Mouse (Mus musculus) G1E (cell line): ENCODE results near the gene Gpr25. TPM values are rescaled to one million over a fixed set of nuclear protein-coding genes. Genes with fewer than 3 reads are reported as not detected.
A peak's percentile ranks its signal among the peaks of the same experiment; 100 is the strongest.

ENCODE experiments used
- ATAC-seq: 2 replicates; pipeline ENCODE4 v1.8.0; 2016; ENCODE audit warnings: mild to moderate bottlenecking; ENCODE audit not compliant: insufficient number of reproducible peaks, poor library complexity, low FRiP score, severe bottlenecking; ENCODE audit errors: extremely low read depth
- DNase-seq: peaks from one replicate; pipeline ENCODE4 v3.0.0; 2012; ENCODE audit warnings: low spot score
- H3K27me3 ChIP-seq: 2 replicates; pipeline ENCODE4 v1.6.1; 2012; ENCODE audit warnings: mild to moderate bottlenecking, low read length, inconsistent platforms; ENCODE audit not compliant: insufficient read depth
- H3K36me3 ChIP-seq: replicated peaks from 2 replicates; pipeline ENCODE3; 2012; ENCODE audit warnings: mild to moderate bottlenecking, inconsistent platforms
- H3K4me1 ChIP-seq: 2 replicates; pipeline ENCODE4 v1.6.1; 2012; ENCODE audit warnings: low read depth, low read length, inconsistent platforms, mixed read lengths; ENCODE audit not compliant: insufficient read depth
- H3K4me3 ChIP-seq: 2 replicates; pipeline ENCODE4 v1.5.1; 2012; ENCODE audit warnings: low read depth, mild to moderate bottlenecking, inconsistent platforms, low read length, moderate library complexity, mixed read lengths
- H3K9me3 ChIP-seq: replicated peaks from 2 replicates; pipeline ENCODE4 v1.6.1; 2012; ENCODE audit warnings: inconsistent platforms
- CTCF ChIP-seq: IDR thresholded peaks from 2 replicates; pipeline ENCODE4 v1.5.1; 2012; ENCODE audit warnings: low read depth, low read length, inconsistent platforms, mixed read lengths
- GATA1 ChIP-seq: IDR thresholded peaks from 2 replicates; pipeline ENCODE4 v1.6.1; 2012; ENCODE audit warnings: borderline replicate concordance, low read length, inconsistent platforms, mixed read lengths
- GATA2 ChIP-seq: IDR thresholded peaks from 2 replicates; pipeline ENCODE4 v1.6.1; 2012; ENCODE audit warnings: low read depth, low read length, inconsistent platforms, borderline replicate concordance
- POLR2AphosphoS5 ChIP-seq: IDR thresholded peaks from 2 replicates; pipeline ENCODE4 v1.6.1; 2012; ENCODE audit warnings: low read depth, low read length, inconsistent platforms; ENCODE audit not compliant: insufficient replicate concordance
- TAL1 ChIP-seq: conservative IDR thresholded peaks from 2 replicates; pipeline ENCODE4 v1.6.1; 2012; ENCODE audit warnings: low read depth, low read length, inconsistent platforms, mixed read lengths
- polyA plus RNA-seq: library from polyadenylated mRNA; stranded (reverse); fragments of >175 nt; gene quantifications from 2 replicates; pipeline ENCODE4 v1.2.3, GENCODE M21; 2012
- total RNA-seq, 2 experiments: library from RNA; stranded (forward) in 1 of 2; stranded (reverse) in 1 of 2; fragments of 200-1000 nt in 1 of 2; fragments of >200 nt in 1 of 2; fragmentation: Nextera tagmentation in 1 of 2; gene quantifications; 2 replicates each; pipeline ENCODE4 v1.2.3; 2014 to 2017

The Gpr25 gene
- total RNA-seq (2014; fragmentation: Nextera tagmentation): not detected in 2 replicates
- not detected in 2 replicates for total RNA-seq (2017)
- not detected in 2 replicates for polyA plus RNA-seq

- H3K27me3 ChIP-seq: peaks cover 56% of the 10 kb centered on the region
- ATAC-seq (no peak), DNase-seq (no peak)
- H3K4me1 ChIP-seq: peaks cover 26% of the 10 kb centered on the region
- peak within 1 kb of the TSS; percentile 17; the same call in 1 of the 2 replicates for H3K4me3 ChIP-seq
- no peaks in the 10 kb centered on the region for H3K36me3 ChIP-seq
- H3K9me3 ChIP-seq: peaks cover 15% of the 10 kb centered on the region
- no peak for TF ChIP-seq GATA1
- no peak for TF ChIP-seq GATA2
Observed at GRCm38 (mm10) chr1:136260635-136261238, at the start of gene Gpr25. Gpr25 (minus strand) TSS chr1:136260873.

GRCm38 (mm10) chr1:136309193-136309592, 48.5 kb upstream of the Gpr25 start:
- TF ChIP-seq CTCF: no peak
- no peak for TF ChIP-seq GATA1
- TF ChIP-seq TAL1: no peak
- no peak for TF ChIP-seq POLR2AphosphoS5
- TF ChIP-seq GATA2: no peak
- Histone ChIP-seq H3K4me3 (no peak overlapping the region), H3K27me3 (no peaks in the 10 kb centered on the region), H3K4me1 (peaks cover 2% of the 10 kb centered on the region; the same call in 1 of the 2 replicates), H3K36me3 (peaks cover 27% of the 10 kb centered on the region), H3K9me3 (no peaks in the 10 kb centered on the region)
- ATAC-seq (no peak), DNase-seq (no peak)

- Histone ChIP-seq H3K36me3 (peaks cover 32% of the 10 kb centered on the region), H3K4me3 (no peak overlapping the region), H3K9me3 (no peaks in the 10 kb centered on the region), H3K27me3 (no peaks in the 10 kb centered on the region), H3K4me1 (no peaks in the 10 kb centered on the region)
- ATAC-seq (peak; percentile 50; the same call in 1 of the 2 replicates), DNase-seq (peak; percentile 6)
- TF ChIP-seq GATA1 (no peak), POLR2AphosphoS5 (no peak), GATA2 (no peak), TAL1 (no peak), CTCF (no peak)
Observed at GRCm38 (mm10) chr1:136306424-136306823, 45.8 kb upstream of the Gpr25 start.

- no peaks in the 10 kb centered on the region for H3K4me1 ChIP-seq
- DNase-seq (no peak), ATAC-seq (no peak)
- no peak overlapping the region for H3K4me3 ChIP-seq
- peaks cover 54% of the 10 kb centered on the region for H3K36me3 ChIP-seq
- no peak for TF ChIP-seq CTCF
- no peak for TF ChIP-seq POLR2AphosphoS5
- TF ChIP-seq GATA1: no peak
- TF ChIP-seq TAL1: no peak
- no peak for TF ChIP-seq GATA2
- no peaks in the 10 kb centered on the region for H3K9me3 ChIP-seq
- no peaks in the 10 kb centered on the region for H3K27me3 ChIP-seq
Observed at GRCm38 (mm10) chr1:136293961-136294360, 33.3 kb upstream of the Gpr25 start.

- no peak for TF ChIP-seq TAL1
- no peak for TF ChIP-seq CTCF
- TF ChIP-seq POLR2AphosphoS5: no peak
- TF ChIP-seq GATA2: no peak
- no peak for TF ChIP-seq GATA1
- peaks cover 51% of the 10 kb centered on the region for H3K36me3 ChIP-seq
- H3K9me3 ChIP-seq: no peaks in the 10 kb centered on the region
- no peaks in the 10 kb centered on the region for H3K4me1 ChIP-seq
- no peaks in the 10 kb centered on the region for H3K27me3 ChIP-seq
- H3K4me3 ChIP-seq: no peak overlapping the region
- DNase-seq: no peak
- no peak for ATAC-seq
Observed at GRCm38 (mm10) chr1:136289803-136290202, 29.1 kb upstream of the Gpr25 start.

GRCm38 (mm10) chr1:136277366-136277765, 16.7 kb upstream of the Gpr25 start:
- no peak for TF ChIP-seq CTCF
- no peak for TF ChIP-seq GATA1
- no peak for TF ChIP-seq GATA2
- no peak for TF ChIP-seq POLR2AphosphoS5
- TF ChIP-seq TAL1: no peak
- peaks cover 90% of the 10 kb centered on the region for H3K36me3 ChIP-seq
- no peaks in the 10 kb centered on the region for H3K4me1 ChIP-seq
- DNase-seq: no peak
- H3K27me3 ChIP-seq: no peaks in the 10 kb centered on the region
- no peaks in the 10 kb centered on the region for H3K9me3 ChIP-seq
- H3K4me3 ChIP-seq: no peak overlapping the region
- ATAC-seq: no peak
